Mouse (Mus musculus) intestine, embryonic 14.5 days (tissue): ENCODE data around the gene Gm36210. TPM values are rescaled to one million over a fixed set of nuclear protein-coding genes. Genes with fewer than 3 reads are reported as not detected.

Experiments
- ATAC-seq: fragments of 200-750 bp; cut with Nextera tagmentation; replicated peaks from 2 replicates; pipeline ENCODE4 v1.8.0; 2017; ENCODE audit warnings: low read depth, moderate number of reproducible peaks, moderate TSS enrichment, moderate library complexity; ENCODE audit not compliant: low FRiP score, low TSS enrichment
- DNase-seq: peaks from one replicate; pipeline ENCODE4 v3.0.0-alpha.2; 2018; ENCODE audit warnings: low spot score
- H3K27ac ChIP-seq: fragments of 300-500 bp; sonication (generic); 2 replicates; pipeline ENCODE4 v1.5.1; 2014; ENCODE audit warnings: low read depth, mild to moderate bottlenecking, control low read depth
- H3K27me3 ChIP-seq: fragments of 300-500 bp; sonication (generic); replicated peaks from 2 replicates; pipeline ENCODE4 v1.6.1; 2014; ENCODE audit warnings: low read length, control low read depth; ENCODE audit not compliant: control insufficient read depth, insufficient read depth
- H3K36me3 ChIP-seq: fragments of 300-500 bp; sonication (generic); 2 replicates; pipeline ENCODE4 v1.6.1; 2014; ENCODE audit warnings: low read length, control low read depth; ENCODE audit not compliant: control insufficient read depth, insufficient read depth
- H3K4me1 ChIP-seq: fragments of 300-500 bp; sonication (generic); replicated peaks from 2 replicates; pipeline ENCODE4 v1.6.1; 2014; ENCODE audit warnings: low read length, control low read depth, mixed read lengths; ENCODE audit not compliant: control insufficient read depth, insufficient read depth
- H3K4me2 ChIP-seq: fragments of 300-500 bp; sonication (generic); 2 replicates; pipeline ENCODE4 v1.6.1; 2014; ENCODE audit warnings: low read length
- H3K4me3 ChIP-seq: fragments of 300-500 bp; sonication (generic); 2 replicates; pipeline ENCODE4 v1.5.1; 2014; ENCODE audit warnings: low read depth, low read length, control low read depth, mixed read lengths
- H3K9ac ChIP-seq: fragments of 300-500 bp; sonication (generic); 2 replicates; pipeline ENCODE4 v1.6.1; 2014; ENCODE audit warnings: mild to moderate bottlenecking, low read length
- H3K9me3 ChIP-seq: fragments of 300-500 bp; sonication (generic); 2 replicates; pipeline ENCODE4 v1.6.1; 2016; ENCODE audit warnings: low read length, control low read depth; ENCODE audit not compliant: control insufficient read depth
- WGBS: fragments of 180-500 bp; shearing (Covaris S2); extraction: QIAGEN DNeasy Blood & Tissue Kit; methylation state at CpG from one replicate; pipeline ENCODE4 v1.1.7; 2014; 5-methylcytosine and 5-hydroxymethylcytosine counted together
- polyA plus RNA-seq: library from polyadenylated mRNA; unstranded; fragments of >200 nt; fragmentation: Nextera tagmentation; extraction: Ambion mirVana; gene quantifications from 2 replicates; pipeline ENCODE4 v1.2.1, GENCODE M21; 2014

Gene Gm36210
- polyA plus RNA-seq, 1 experiment from 2014 or later = not detected

DNA sequence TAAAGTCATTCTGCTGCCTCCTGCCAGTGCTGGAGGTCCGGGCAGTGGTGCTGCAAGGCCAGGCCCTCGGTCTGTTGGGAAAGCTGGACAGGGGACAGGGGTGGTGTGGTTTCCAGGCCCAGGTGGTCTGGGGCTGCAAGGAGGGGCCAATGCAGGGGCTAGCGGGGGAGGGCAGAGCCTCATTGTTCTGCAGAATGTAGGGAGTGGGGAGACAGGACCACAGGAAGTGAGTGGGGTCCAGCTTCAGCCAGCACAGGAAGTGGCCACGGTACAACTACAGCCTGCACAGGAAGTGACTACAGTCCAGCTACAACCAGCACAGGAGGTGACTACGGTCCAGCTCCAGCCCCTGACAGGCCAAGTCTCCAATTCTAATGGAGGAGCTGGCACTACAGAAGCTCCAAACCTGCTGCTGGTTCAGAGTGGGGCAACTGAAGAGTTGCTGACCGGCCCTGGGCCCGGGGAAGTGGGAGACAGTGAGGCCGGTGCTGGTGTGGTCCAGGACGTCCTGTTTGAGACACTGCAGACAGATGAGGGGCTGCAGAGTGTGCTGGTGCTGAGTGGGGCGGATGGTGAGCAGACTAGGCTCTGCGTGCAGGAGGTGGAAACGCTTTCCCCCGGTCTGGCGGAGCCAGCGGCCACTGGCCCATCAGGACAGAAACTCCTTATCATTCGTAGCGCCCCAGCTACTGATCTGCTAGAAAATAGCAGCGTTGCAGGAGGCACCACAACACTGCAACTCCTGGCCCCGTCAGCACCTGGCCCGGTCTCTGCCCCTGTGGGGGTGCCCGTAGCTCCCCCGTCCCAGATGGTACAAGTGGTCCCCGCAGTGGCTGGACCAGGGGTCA, 14.9 kb upstream of the Gm36210 start:
- no peak for ATAC-seq
- DNase-seq = no peak
- Histone ChIP-seq H3K9ac (no peak overlapping the region), H3K4me2 (no peak overlapping the region), H3K4me3 (no peak overlapping the region), H3K4me1 (peaks cover 47% of the 10 kb centered on the region), H3K27ac (peak overlapping the region; percentile 51; the same call in 1 of the 2 replicates), H3K9me3 (no peaks in the 10 kb centered on the region), H3K27me3 (no peaks in the 10 kb centered on the region), H3K36me3 (peaks cover 37% of the 10 kb centered on the region)
- WGBS = 55% methylated on average over 23 of the region's 23 CpGs

- H3K27me3 ChIP-seq = no peaks in the 10 kb centered on the region
- no peak overlapping the region for H3K9ac ChIP-seq
- H3K4me3 ChIP-seq = no peak overlapping the region
- H3K36me3 ChIP-seq = peaks cover 37% of the 10 kb centered on the region
- no peak for DNase-seq
- ATAC-seq = no peak
- H3K4me2 ChIP-seq = no peak overlapping the region
- no peaks in the 10 kb centered on the region for H3K9me3 ChIP-seq
- peak overlapping the region; percentile 51; the same call in 1 of the 2 replicates for H3K27ac ChIP-seq
- WGBS = 89% methylated on average over 19 of the region's 19 CpGs
- peaks cover 44% of the 10 kb centered on the region for H3K4me1 ChIP-seq
Measured at GRCm38 (mm10) chr7:4920496-4920895, 14.2 kb upstream of the Gm36210 start.

GRCm38 (mm10) chr7:4919971-4920370, 13.7 kb upstream of the Gm36210 start:
- Histone ChIP-seq H3K4me3 (no peak overlapping the region), H3K9me3 (no peaks in the 10 kb centered on the region), H3K36me3 (peaks cover 37% of the 10 kb centered on the region), H3K9ac (no peak overlapping the region), H3K4me1 (peaks cover 39% of the 10 kb centered on the region), H3K27me3 (no peaks in the 10 kb centered on the region), H3K4me2 (no peak overlapping the region), H3K27ac (no peak overlapping the region)
- 88% methylated on average over 21 of the region's 21 CpGs for WGBS
- no peak for DNase-seq
- ATAC-seq = no peak

GRCm38 (mm10) chr7:4919096-4919495, 12.8 kb upstream of the Gm36210 start:
- no peak overlapping the region for H3K27ac ChIP-seq
- ATAC-seq = no peak
- no peaks in the 10 kb centered on the region for H3K9me3 ChIP-seq
- 84% methylated on average over 21 of the region's 21 CpGs for WGBS
- peaks cover 35% of the 10 kb centered on the region for H3K4me1 ChIP-seq
- H3K27me3 ChIP-seq = no peaks in the 10 kb centered on the region
- peaks cover 37% of the 10 kb centered on the region for H3K36me3 ChIP-seq
- H3K4me3 ChIP-seq = no peak overlapping the region
- H3K9ac ChIP-seq = no peak overlapping the region
- no peak for DNase-seq
- H3K4me2 ChIP-seq = no peak overlapping the region

DNA sequence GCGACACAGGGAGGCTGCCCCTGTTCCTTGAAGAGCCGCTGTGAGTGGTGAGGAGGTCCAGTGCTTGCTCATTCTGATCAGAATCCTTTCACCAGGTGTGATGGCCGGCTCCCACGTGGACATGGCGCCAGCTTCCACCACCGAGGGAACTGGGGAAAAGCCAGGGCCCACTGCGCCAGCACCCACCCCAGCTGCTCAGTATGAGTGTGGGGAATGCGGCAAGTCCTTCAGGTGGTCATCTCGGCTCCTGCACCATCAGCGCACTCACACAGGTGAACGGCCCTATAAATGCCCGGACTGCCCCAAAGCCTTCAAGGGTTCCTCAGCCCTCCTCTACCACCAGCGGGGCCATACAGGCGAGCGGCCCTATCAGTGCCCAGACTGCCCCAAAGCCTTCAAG, 12.4 kb upstream of the Gm36210 start:
- Histone ChIP-seq H3K4me3 (no peak overlapping the region), H3K27me3 (no peaks in the 10 kb centered on the region), H3K9me3 (no peaks in the 10 kb centered on the region), H3K27ac (no peak overlapping the region), H3K4me2 (no peak overlapping the region), H3K4me1 (peaks cover 31% of the 10 kb centered on the region), H3K36me3 (peaks cover 37% of the 10 kb centered on the region), H3K9ac (no peak overlapping the region)
- WGBS = 92% methylated on average over 15 of the region's 15 CpGs
- ATAC-seq = no peak
- no peak for DNase-seq

- ATAC-seq = no peak
- Histone ChIP-seq H3K9me3 (no peaks in the 10 kb centered on the region), H3K4me2 (no peak overlapping the region), H3K36me3 (peaks cover 37% of the 10 kb centered on the region), H3K4me3 (no peak overlapping the region), H3K9ac (no peak overlapping the region), H3K27me3 (no peaks in the 10 kb centered on the region), H3K4me1 (peaks cover 19% of the 10 kb centered on the region), H3K27ac (no peak overlapping the region)
- 88% methylated on average over 2 of the region's 2 CpGs for WGBS
- DNase-seq = no peak
Measured at GRCm38 (mm10) chr7:4917494-4917893, 11.2 kb upstream of the Gm36210 start.

DNA sequence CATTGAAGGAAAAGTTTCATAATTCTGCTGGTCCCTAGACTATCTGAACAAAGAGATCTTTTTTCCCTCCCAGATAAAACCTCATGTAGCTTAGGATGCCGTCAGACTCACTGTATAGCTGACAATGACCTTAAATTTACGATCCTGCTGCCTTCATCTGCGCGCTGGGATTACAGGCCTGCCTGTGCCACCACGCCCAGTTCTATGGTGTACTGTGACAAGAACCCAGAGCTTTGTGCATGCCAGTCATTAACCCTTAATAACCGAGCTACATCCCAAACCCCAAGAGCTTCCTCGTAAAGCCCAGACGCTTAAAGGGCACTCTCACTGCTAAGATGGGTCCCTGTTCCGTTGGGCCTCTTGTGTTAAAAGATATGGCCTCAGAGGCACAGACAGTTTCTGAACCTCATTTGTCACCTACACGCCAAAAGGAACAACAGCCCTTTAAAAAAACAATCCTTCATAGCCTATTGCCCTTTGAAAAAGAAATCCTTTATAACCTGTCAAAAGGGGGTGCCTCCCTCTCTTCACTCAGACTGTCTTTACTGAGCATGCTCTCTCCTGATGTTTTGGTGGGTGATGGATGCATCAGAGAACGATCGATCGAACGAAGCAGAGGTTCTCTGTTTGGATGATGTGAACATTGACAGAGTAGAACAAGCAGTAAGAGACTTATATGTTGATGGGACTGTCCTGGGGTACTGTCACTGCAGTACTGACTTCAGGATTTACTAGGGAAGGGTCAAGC, 9.5 kb upstream of the Gm36210 start:
- Histone ChIP-seq H3K27ac (peak overlapping the region; percentile 92), H3K36me3 (peaks cover 34% of the 10 kb centered on the region), H3K4me1 (peaks cover 14% of the 10 kb centered on the region), H3K9me3 (no peaks in the 10 kb centered on the region), H3K27me3 (no peaks in the 10 kb centered on the region), H3K9ac (peak overlapping the region; percentile 80), H3K4me2 (peak overlapping the region; percentile 74), H3K4me3 (peak overlapping the region; percentile 60)
- ATAC-seq = peak; percentile 57
- DNase-seq = peak; percentile 70
- 14% methylated on average over 14 of the region's 14 CpGs for WGBS

GRCm38 (mm10) chr7:4915007-4915665, 8.8 kb upstream of the Gm36210 start, which contains the start of gene Zfp628:
Gene Zfp628, plus strand, starts transcription at chr7:4915217.
- no peaks in the 10 kb centered on the region for H3K9me3 ChIP-seq
- DNase-seq = peak; percentile 99
- peaks cover 14% of the 10 kb centered on the region for H3K4me1 ChIP-seq
- WGBS = 1% methylated on average over 51 of the region's 56 CpGs
- H3K4me2 ChIP-seq = peak within 1 kb of the TSS; percentile 74
- H3K27ac ChIP-seq = peak within 1 kb of the TSS; percentile 92
- no peaks in the 10 kb centered on the region for H3K27me3 ChIP-seq
- H3K4me3 ChIP-seq = peak within 1 kb of the TSS; percentile 60
- H3K36me3 ChIP-seq = peaks cover 27% of the 10 kb centered on the region
- ATAC-seq = peak; percentile 90
- peak within 1 kb of the TSS; percentile 80 for H3K9ac ChIP-seq
